Mouse (Mus musculus) limb, embryonic 11.5 days (tissue): Measurements from ENCODE around the gene Xylt1. TPM values are rescaled to one million over a fixed set of nuclear protein-coding genes. Genes with fewer than 3 reads are reported as not detected.

Experiments
- ATAC-seq: fragments of 200-750 bp; cut with Nextera tagmentation; 2 replicates; pipeline ENCODE4 v1.8.0; 2017; ENCODE audit warnings: low read depth; ENCODE audit not compliant: insufficient number of reproducible peaks, low FRiP score, low TSS enrichment
- DNase-seq: peaks from one replicate; pipeline ENCODE4 v3.0.0-alpha.2; 2015; ENCODE audit warnings: low spot score
- H3K27ac ChIP-seq: fragments of 300-500 bp; sonication (generic); replicated peaks from 2 replicates; pipeline ENCODE4 v1.5.1; 2014; ENCODE audit warnings: low read depth, mild to moderate bottlenecking, low read length
- H3K27me3 ChIP-seq: fragments of 300-500 bp; sonication (generic); 2 replicates; pipeline ENCODE4 v1.6.1; 2014; ENCODE audit warnings: mild to moderate bottlenecking, low read length, mixed read lengths; ENCODE audit not compliant: control insufficient read depth, insufficient read depth
- H3K36me3 ChIP-seq: fragments of 300-500 bp; sonication (generic); 2 replicates; pipeline ENCODE4 v1.6.1; 2014; ENCODE audit warnings: mild to moderate bottlenecking, low read length, moderate library complexity, mixed read lengths; ENCODE audit not compliant: control insufficient read depth, insufficient read depth
- H3K4me1 ChIP-seq: fragments of 300-500 bp; sonication (generic); 2 replicates; pipeline ENCODE4 v1.6.1; 2014; ENCODE audit warnings: low read length, mixed read lengths; ENCODE audit not compliant: control insufficient read depth, insufficient read depth
- H3K4me2 ChIP-seq: fragments of 300-500 bp; sonication (generic); 2 replicates; pipeline ENCODE4 v1.6.1; 2014; ENCODE audit warnings: low read depth, mild to moderate bottlenecking, moderate library complexity; ENCODE audit not compliant: severe bottlenecking
- H3K4me3 ChIP-seq: fragments of 300-500 bp; sonication (generic); 2 replicates; pipeline ENCODE4 v1.5.1; 2014; ENCODE audit warnings: low read depth, low read length
- H3K9ac ChIP-seq: fragments of 300-500 bp; sonication (generic); 2 replicates; pipeline ENCODE4 v1.6.1; 2014; ENCODE audit warnings: mild to moderate bottlenecking, low read length
- H3K9me3 ChIP-seq: fragments of 300-500 bp; sonication (generic); 2 replicates; pipeline ENCODE4 v1.6.1; 2016; ENCODE audit warnings: low read length; ENCODE audit not compliant: control insufficient read depth
- WGBS: fragments of 180-500 bp; shearing (Covaris S2); extraction: QIAGEN DNeasy Blood & Tissue Kit; methylation state at CpG from one replicate; pipeline ENCODE4 v1.1.7; 2014; 5-methylcytosine and 5-hydroxymethylcytosine counted together
- polyA plus RNA-seq: library from polyadenylated mRNA; unstranded; fragments of >200 nt; fragmentation: Nextera tagmentation; extraction: Ambion mirVana; gene quantifications from 2 replicates; pipeline ENCODE4 v1.2.1, GENCODE M21; 2014

Gene Xylt1
- polyA plus RNA-seq, 1 experiment from 2014 or later, result 1.4 TPM

DNA sequence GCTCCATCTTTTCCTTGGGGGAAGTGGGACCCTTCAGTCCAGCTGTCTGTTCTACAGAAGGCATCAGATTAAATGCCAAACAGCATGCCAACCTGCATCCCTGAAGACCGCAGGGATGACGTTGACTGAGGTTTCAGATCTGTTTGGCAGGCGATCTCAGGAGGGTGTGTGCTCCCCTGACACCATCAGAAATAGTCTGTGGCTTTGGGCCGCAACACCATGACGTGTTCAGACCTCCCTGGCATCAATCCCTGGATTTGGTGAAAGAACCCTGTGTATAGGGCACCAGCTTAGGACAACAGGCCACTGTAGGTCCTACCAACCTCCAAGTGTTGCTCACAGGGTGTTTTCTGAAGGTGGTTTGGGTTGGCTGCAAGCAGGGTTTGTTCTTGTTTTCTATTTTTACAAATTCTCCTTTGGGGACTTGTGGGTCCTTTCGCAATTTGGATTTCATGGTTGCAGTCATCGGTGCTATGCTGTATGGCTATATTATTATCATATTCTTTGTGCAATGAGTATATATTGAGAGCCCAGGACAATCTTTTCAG is 104.3 kb downstream of the Xylt1 start:
- H3K9ac ChIP-seq, result no peak overlapping the region
- DNase-seq (no peak), ATAC-seq (no peak)
- H3K36me3 ChIP-seq, result no peaks in the 10 kb centered on the region
- no peak overlapping the region for H3K4me3 ChIP-seq
- no peak overlapping the region for H3K27ac ChIP-seq
- H3K27me3 ChIP-seq, result no peaks in the 10 kb centered on the region
- 92% methylated on average over 7 of the region's 7 CpGs for WGBS
- H3K9me3 ChIP-seq, result no peaks in the 10 kb centered on the region
- H3K4me2 ChIP-seq, result no peak overlapping the region
- H3K4me1 ChIP-seq, result no peaks in the 10 kb centered on the region

DNA sequence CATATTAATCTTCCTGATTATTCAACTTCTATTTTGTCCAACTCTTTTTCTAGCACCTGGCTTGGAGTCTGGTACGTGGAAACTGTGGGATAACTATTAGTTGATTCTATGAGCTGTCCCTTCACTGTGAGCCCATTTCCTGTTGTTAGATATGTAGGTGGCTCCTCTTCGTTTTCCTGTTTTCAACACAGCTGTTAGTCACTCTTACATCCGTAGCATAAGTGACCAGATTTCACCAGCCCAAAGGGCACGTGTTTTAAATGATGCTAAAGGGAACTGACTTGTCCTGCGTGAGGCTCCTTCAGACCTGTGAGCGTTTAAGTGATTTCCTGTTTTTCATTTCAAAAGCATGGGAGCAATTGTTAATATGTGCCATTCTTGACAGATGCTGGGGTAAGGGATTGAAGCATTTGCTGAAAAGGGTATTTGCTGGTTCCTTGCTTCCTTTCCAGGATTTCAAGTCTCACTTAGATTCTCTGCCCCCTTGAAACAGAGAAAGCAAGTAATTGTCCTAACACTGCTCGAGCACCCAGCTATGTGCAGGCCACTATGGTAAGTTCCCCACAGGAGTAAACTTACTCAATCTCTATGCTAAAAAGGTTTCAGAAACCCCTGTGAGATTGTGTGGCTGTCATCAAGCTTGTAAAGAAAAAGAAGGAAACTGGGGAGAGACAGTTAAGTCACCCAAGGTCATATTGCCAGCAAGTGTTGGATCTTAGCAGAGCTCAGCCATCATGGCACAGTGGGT is 105.8 kb downstream of the Xylt1 start:
- no peaks in the 10 kb centered on the region for H3K9me3 ChIP-seq
- H3K36me3 ChIP-seq, result no peaks in the 10 kb centered on the region
- H3K27ac ChIP-seq, result no peak overlapping the region
- H3K4me1 ChIP-seq, result no peaks in the 10 kb centered on the region
- ATAC-seq, result no peak
- H3K9ac ChIP-seq, result no peak overlapping the region
- H3K27me3 ChIP-seq, result no peaks in the 10 kb centered on the region
- H3K4me2 ChIP-seq, result no peak overlapping the region
- DNase-seq, result no peak
- no peak overlapping the region for H3K4me3 ChIP-seq
- WGBS, result 52% methylated on average over 7 of the region's 7 CpGs

DNA sequence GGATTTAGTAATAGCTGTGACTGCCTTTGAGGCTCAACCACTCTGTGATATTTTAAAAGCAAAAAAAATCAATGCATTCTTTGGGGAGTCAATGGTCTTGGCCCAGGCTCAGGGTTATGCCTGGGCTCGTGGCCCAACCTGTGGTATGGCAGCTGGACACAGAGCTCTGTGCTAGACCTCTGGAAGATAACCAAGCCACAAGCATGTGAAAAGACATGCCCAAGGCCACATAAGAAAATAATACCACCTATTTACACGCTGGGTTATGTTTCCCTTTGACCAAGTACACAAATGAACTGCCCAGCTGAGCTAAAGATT is 106.4 kb downstream of the Xylt1 start:
- no peak overlapping the region for H3K4me3 ChIP-seq
- no peaks in the 10 kb centered on the region for H3K36me3 ChIP-seq
- no peak for DNase-seq
- no peaks in the 10 kb centered on the region for H3K27me3 ChIP-seq
- H3K4me2 ChIP-seq, result no peak overlapping the region
- H3K27ac ChIP-seq, result no peak overlapping the region
- ATAC-seq, result no peak
- H3K9me3 ChIP-seq, result no peaks in the 10 kb centered on the region
- WGBS, result 87% methylated on average over 2 of the region's 2 CpGs
- no peaks in the 10 kb centered on the region for H3K4me1 ChIP-seq
- H3K9ac ChIP-seq, result no peak overlapping the region

DNA sequence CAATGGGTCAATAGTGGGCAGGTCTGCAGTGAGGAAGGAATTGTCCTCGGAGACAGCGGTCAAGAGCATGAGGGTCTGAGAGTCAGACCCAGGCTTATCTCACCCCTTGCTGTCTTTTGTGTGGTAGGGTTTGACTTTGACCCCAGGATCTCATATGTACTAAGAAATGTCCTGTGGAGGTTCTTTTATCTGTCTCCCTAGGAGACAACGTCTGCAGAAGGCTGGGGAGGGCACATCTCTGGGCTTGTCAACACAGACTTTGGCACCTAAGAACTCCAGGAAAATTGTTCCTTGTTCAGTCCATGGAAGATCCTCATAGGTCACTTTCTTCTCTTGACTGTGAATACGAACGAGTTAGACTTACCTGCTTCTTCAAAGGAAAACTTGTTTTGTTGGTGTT is 109.2 kb downstream of the Xylt1 start:
- 83% methylated on average over 5 of the region's 5 CpGs for WGBS

DNA sequence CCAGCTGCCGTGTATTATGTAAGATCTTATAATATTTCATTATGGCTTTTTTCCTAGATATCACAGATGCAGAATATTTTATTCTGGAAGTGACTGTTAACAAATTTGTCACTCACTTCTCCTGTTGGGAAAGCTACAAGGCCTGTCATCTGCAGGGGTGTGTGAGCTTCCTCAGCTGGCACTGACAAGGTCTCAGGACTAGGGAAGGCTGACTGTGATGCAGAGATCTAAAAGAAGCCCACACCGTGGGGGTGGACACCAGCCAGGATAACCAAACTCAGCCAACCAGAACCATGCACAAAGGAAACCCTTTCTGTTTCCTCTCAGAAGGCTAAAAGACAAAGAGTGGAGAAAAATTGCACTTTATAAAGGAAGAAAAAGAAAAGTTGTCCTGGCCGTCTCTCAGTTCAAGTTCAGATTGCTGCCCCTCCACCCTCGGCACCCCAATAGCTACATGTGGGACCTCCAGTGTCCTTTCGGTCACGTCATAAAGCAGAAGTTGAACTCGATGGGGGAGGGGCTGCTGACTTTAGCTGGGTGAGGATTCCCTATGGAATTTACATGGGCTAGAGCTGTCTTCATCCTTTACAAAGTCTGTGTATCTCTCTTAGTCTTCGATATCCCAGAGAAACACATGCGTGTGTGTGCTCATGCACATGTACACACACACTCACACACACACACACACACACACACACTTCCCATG is 109.9 kb downstream of the Xylt1 start:
- H3K9ac ChIP-seq, result no peak overlapping the region
- no peaks in the 10 kb centered on the region for H3K36me3 ChIP-seq
- H3K4me2 ChIP-seq, result no peak overlapping the region
- ATAC-seq (no peak), DNase-seq (no peak)
- H3K4me3 ChIP-seq, result no peak overlapping the region
- H3K27me3 ChIP-seq, result no peaks in the 10 kb centered on the region
- H3K4me1 ChIP-seq, result no peaks in the 10 kb centered on the region
- no peaks in the 10 kb centered on the region for H3K9me3 ChIP-seq
- no peak overlapping the region for H3K27ac ChIP-seq
- WGBS, result 82% methylated on average over 9 of the region's 9 CpGs

More for the DNA sequence above, 109.2 kb downstream of the Xylt1 start:
- H3K9me3 ChIP-seq, result no peaks in the 10 kb centered on the region
- no peak overlapping the region for H3K4me2 ChIP-seq
- H3K4me3 ChIP-seq, result no peak overlapping the region
- ATAC-seq, result no peak
- no peaks in the 10 kb centered on the region for H3K4me1 ChIP-seq
- no peaks in the 10 kb centered on the region for H3K27me3 ChIP-seq
- no peaks in the 10 kb centered on the region for H3K36me3 ChIP-seq
- H3K9ac ChIP-seq, result no peak overlapping the region
- H3K27ac ChIP-seq, result no peak overlapping the region
- no peak for DNase-seq

DNA sequence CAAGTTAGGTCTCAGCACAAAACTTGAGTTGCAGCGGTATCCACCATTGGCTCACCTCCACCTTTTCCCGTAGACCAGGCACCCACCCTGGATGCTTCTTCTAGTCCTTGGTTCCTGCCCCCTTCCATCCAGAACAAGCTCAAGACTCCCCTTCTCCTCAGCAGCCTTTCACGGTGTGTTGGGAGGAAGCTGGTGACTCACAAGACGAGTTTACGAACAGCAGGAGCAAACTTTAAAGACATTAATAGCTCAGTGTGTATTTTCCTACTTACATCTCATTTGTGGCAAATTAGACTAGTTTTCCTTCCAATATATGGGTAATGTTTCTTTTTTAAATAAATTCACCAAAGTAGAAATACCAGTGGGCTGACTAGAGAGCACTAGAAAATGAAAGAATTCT is 110.7 kb downstream of the Xylt1 start:
- no peaks in the 10 kb centered on the region for H3K27me3 ChIP-seq
- no peak overlapping the region for H3K27ac ChIP-seq
- no peak overlapping the region for H3K4me3 ChIP-seq
- no peak overlapping the region for H3K9ac ChIP-seq
- no peaks in the 10 kb centered on the region for H3K9me3 ChIP-seq
- ATAC-seq (no peak), DNase-seq (no peak)
- H3K4me1 ChIP-seq, result no peaks in the 10 kb centered on the region
- H3K4me2 ChIP-seq, result no peak overlapping the region
- 67% methylated on average over 5 of the region's 5 CpGs for WGBS
- no peaks in the 10 kb centered on the region for H3K36me3 ChIP-seq

DNA sequence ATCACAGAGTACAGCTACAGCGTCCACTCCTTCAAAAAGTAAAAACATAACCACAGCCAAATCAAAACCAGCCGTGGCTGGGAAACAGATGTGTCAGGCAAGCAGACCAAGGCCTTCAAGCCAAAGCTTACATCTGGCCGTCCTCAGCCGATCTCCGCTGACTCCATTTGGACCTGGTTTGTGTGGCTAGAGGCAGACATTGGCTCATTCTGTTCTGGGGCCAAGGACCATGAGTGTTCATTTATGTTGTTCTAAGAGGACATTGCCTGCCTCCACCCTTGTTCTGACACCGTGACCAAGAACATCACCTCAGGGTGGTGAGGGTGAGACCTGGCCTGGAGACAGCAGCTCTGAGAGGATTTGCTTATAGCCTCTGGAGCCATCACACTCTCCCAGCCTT is 113.4 kb downstream of the Xylt1 start:
- Histone ChIP-seq H3K4me2 (no peak overlapping the region), H3K27me3 (no peaks in the 10 kb centered on the region), H3K9ac (no peak overlapping the region), H3K4me1 (no peaks in the 10 kb centered on the region), H3K4me3 (no peak overlapping the region), H3K9me3 (no peaks in the 10 kb centered on the region), H3K36me3 (no peaks in the 10 kb centered on the region), H3K27ac (no peak overlapping the region)
- peak; percentile 69 for DNase-seq
- peak; percentile 60; the same call in 1 of the 2 replicates for ATAC-seq
- WGBS, result 47% methylated on average over 6 of the region's 6 CpGs

DNA sequence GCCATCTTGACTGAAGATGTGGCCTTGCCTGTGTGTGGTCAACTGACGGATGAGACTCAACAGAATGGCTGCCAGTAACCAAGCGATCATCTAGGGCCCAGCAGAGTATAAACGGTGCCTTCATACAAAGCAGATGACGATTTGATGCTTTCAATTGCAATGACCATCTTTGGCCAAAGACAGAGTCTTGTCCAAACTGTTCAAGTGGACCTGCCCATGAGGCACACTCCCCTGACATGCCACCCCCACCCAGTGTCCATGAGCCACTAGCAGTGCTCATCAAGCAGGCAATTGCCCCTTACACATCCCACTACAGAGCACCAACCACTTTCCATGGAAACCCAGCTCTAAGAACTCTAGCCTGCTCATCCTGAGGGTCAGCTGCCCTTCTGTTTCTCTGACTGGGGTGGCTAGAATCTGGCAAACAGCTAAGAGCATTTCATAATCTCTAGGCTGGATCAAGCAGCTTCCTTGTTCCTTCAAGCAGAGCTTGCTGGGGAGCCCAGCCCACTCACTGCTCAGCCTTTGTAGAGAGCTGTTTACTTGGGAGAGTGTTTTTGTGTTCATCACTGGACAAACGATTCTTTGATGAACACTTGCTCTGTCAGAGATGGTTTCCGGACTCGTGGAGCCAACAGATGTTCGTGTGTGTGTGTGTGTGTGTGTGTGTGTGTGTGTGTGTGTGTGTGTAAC is 114.0 kb downstream of the Xylt1 start:
- no peak overlapping the region for H3K27ac ChIP-seq
- no peak overlapping the region for H3K9ac ChIP-seq
- no peaks in the 10 kb centered on the region for H3K9me3 ChIP-seq
- ATAC-seq (no peak), DNase-seq (no peak)
- no peaks in the 10 kb centered on the region for H3K36me3 ChIP-seq
- 87% methylated on average over 8 of the region's 8 CpGs for WGBS
- H3K27me3 ChIP-seq, result no peaks in the 10 kb centered on the region
- H3K4me1 ChIP-seq, result no peaks in the 10 kb centered on the region
- H3K4me2 ChIP-seq, result no peak overlapping the region
- H3K4me3 ChIP-seq, result no peak overlapping the region
